Mouse (Mus musculus) heart, embryonic 11.5 days (tissue): ENCODE results near the gene Pycr1. TPM values are rescaled to one million over a fixed set of nuclear protein-coding genes. Genes with fewer than 3 reads are reported as not detected.

ENCODE experiments used
- ATAC-seq: fragments of 200-750 bp; cut with Nextera tagmentation; replicated peaks from 2 replicates; pipeline ENCODE4 v1.8.0; 2017; ENCODE audit warnings: moderate library complexity; ENCODE audit not compliant: insufficient number of reproducible peaks, low FRiP score, low TSS enrichment
- H3K27ac ChIP-seq: fragments of 300-500 bp; sonication (generic); 2 replicates; pipeline ENCODE4 v1.5.1; 2014; ENCODE audit warnings: mild to moderate bottlenecking, low read depth, low read length
- H3K27me3 ChIP-seq: fragments of 300-500 bp; sonication (generic); 2 replicates; pipeline ENCODE4 v1.6.1; 2014; ENCODE audit warnings: mild to moderate bottlenecking, low read length, mixed read lengths; ENCODE audit not compliant: control insufficient read depth, insufficient read depth
- H3K36me3 ChIP-seq: fragments of 300-500 bp; sonication (generic); 2 replicates; pipeline ENCODE4 v1.6.1; 2014; ENCODE audit warnings: mild to moderate bottlenecking, low read length, moderate library complexity, mixed read lengths; ENCODE audit not compliant: control insufficient read depth, insufficient read depth
- H3K4me1 ChIP-seq: fragments of 300-500 bp; sonication (generic); 2 replicates; pipeline ENCODE4 v1.6.1; 2014; ENCODE audit warnings: low read length; ENCODE audit not compliant: control insufficient read depth, insufficient read depth
- H3K4me2 ChIP-seq: fragments of 300-500 bp; sonication (generic); 2 replicates; pipeline ENCODE4 v1.6.1; 2014; ENCODE audit warnings: mild to moderate bottlenecking, moderate library complexity
- H3K4me3 ChIP-seq: fragments of 300-500 bp; sonication (generic); 2 replicates; pipeline ENCODE4 v1.5.1; 2014; ENCODE audit warnings: low read depth, low read length
- H3K9ac ChIP-seq: fragments of 300-500 bp; sonication (generic); 2 replicates; pipeline ENCODE4 v1.6.1; 2014; ENCODE audit warnings: mild to moderate bottlenecking, low read depth, low read length, moderate library complexity
- H3K9me3 ChIP-seq: fragments of 300-500 bp; sonication (generic); replicated peaks from 2 replicates; pipeline ENCODE4 v1.6.1; 2016; ENCODE audit warnings: low read length; ENCODE audit not compliant: control insufficient read depth
- WGBS: fragments of 180-500 bp; shearing (Covaris S2); extraction: QIAGEN DNeasy Blood & Tissue Kit; methylation state at CpG from one replicate; pipeline ENCODE4 v1.1.7; 2014; ENCODE audit not compliant: insufficient replicate concordance; 5-methylcytosine and 5-hydroxymethylcytosine counted together
- polyA plus RNA-seq: library from polyadenylated mRNA; unstranded; fragments of >200 nt; fragmentation: Nextera tagmentation; extraction: Ambion mirVana; gene quantifications from 2 replicates; pipeline ENCODE4 v1.2.1, GENCODE M21; 2014

Pycr1 gene
- polyA plus RNA-seq, 1 experiment from 2014 or later, result 24.9 TPM

GRCm38 (mm10) chr11:120627468-120628300 is 15.9 kb downstream of the Pycr1 start:
- H3K4me3 ChIP-seq, result no peak overlapping the region
- no peak overlapping the region for H3K27ac ChIP-seq
- H3K27me3 ChIP-seq, result no peaks in the 10 kb centered on the region
- ATAC-seq, result no peak
- H3K36me3 ChIP-seq, result peaks cover 9% of the 10 kb centered on the region; the same call in 1 of the 2 replicates
- no peaks in the 10 kb centered on the region for H3K9me3 ChIP-seq
- H3K9ac ChIP-seq, result no peak overlapping the region
- peaks cover 50% of the 10 kb centered on the region for H3K4me1 ChIP-seq
- H3K4me2 ChIP-seq, result 0 out of 2 replicates have a peak overlapping the region, but pooled peaks have one; percentile 6
- 80% methylated on average over 22 of the region's 22 CpGs for WGBS

- ATAC-seq, result no peak
- Histone ChIP-seq H3K4me1 (peaks cover 45% of the 10 kb centered on the region), H3K9ac (no peak overlapping the region), H3K4me2 (0 out of 2 replicates have a peak overlapping the region, but pooled peaks have one; percentile 6), H3K9me3 (no peaks in the 10 kb centered on the region), H3K27ac (no peak overlapping the region), H3K4me3 (no peak overlapping the region), H3K36me3 (peaks cover 11% of the 10 kb centered on the region; the same call in 1 of the 2 replicates), H3K27me3 (no peaks in the 10 kb centered on the region)
- 92% methylated on average over 11 of the region's 11 CpGs for WGBS
These were observed 16.6 kb downstream of the Pycr1 start for GRCm38 (mm10) chr11:120626785-120627467.

- Histone ChIP-seq H3K4me3 (peak within 1 kb of the TSS; percentile 99), H3K36me3 (peaks cover 15% of the 10 kb centered on the region; the same call in 1 of the 2 replicates), H3K27ac (peak within 1 kb of the TSS; percentile 84), H3K9ac (peak within 1 kb of the TSS; percentile 86), H3K9me3 (no peaks in the 10 kb centered on the region), H3K27me3 (no peaks in the 10 kb centered on the region), H3K4me1 (peaks cover 29% of the 10 kb centered on the region), H3K4me2 (peak within 1 kb of the TSS; percentile 94)
- peak; percentile 7; the same call in 1 of the 2 replicates for ATAC-seq
- 24% methylated on average over 5 of the region's 5 CpGs for WGBS
These were observed 18.3 kb downstream of the Pycr1 start, which contains the start of gene Sirt7 for GRCm38 (mm10) chr11:120625152-120625775. Sirt7 (minus strand) TSS chr11:120625240.

GRCm38 (mm10) chr11:120624680-120625111 is 18.9 kb downstream of the Pycr1 start:
- H3K9ac ChIP-seq, result peak overlapping the region; percentile 86
- H3K4me2 ChIP-seq, result peak overlapping the region; percentile 94
- H3K9me3 ChIP-seq, result no peaks in the 10 kb centered on the region
- H3K4me3 ChIP-seq, result peak overlapping the region; percentile 99
- peak; percentile 58 for ATAC-seq
- H3K27me3 ChIP-seq, result no peaks in the 10 kb centered on the region
- H3K36me3 ChIP-seq, result peaks cover 21% of the 10 kb centered on the region; the same call in 1 of the 2 replicates
- WGBS, result under 1% methylated on average over 53 of the region's 53 CpGs
- peak overlapping the region; percentile 84 for H3K27ac ChIP-seq
- H3K4me1 ChIP-seq, result peaks cover 23% of the 10 kb centered on the region

- Histone ChIP-seq H3K9ac (peak overlapping the region; percentile 86), H3K4me3 (peak overlapping the region; percentile 99), H3K9me3 (no peaks in the 10 kb centered on the region), H3K36me3 (peaks cover 19% of the 10 kb centered on the region; the same call in 1 of the 2 replicates), H3K4me2 (peak overlapping the region; percentile 94), H3K27ac (peak overlapping the region; percentile 84), H3K27me3 (no peaks in the 10 kb centered on the region), H3K4me1 (peaks cover 17% of the 10 kb centered on the region)
- ATAC-seq, result peak; percentile 76
- 12% methylated on average over 30 of the region's 30 CpGs for WGBS
These were observed 19.4 kb downstream of the Pycr1 start for GRCm38 (mm10) chr11:120623961-120624679.

- no peak overlapping the region for H3K9ac ChIP-seq
- no peak overlapping the region for H3K27ac ChIP-seq
- peaks cover 19% of the 10 kb centered on the region for H3K4me1 ChIP-seq
- H3K9me3 ChIP-seq, result no peaks in the 10 kb centered on the region
- WGBS, result 88% methylated on average over 6 of the region's 6 CpGs
- no peaks in the 10 kb centered on the region for H3K27me3 ChIP-seq
- no peak for ATAC-seq
- no peak overlapping the region for H3K4me3 ChIP-seq
- no peak overlapping the region for H3K4me2 ChIP-seq
- H3K36me3 ChIP-seq, result peaks cover 16% of the 10 kb centered on the region; the same call in 1 of the 2 replicates
These were observed 20.8 kb downstream of the Pycr1 start for GRCm38 (mm10) chr11:120622805-120623204.

GRCm38 (mm10) chr11:120620195-120620594 is 23.4 kb downstream of the Pycr1 start:
- Histone ChIP-seq H3K27me3 (no peaks in the 10 kb centered on the region), H3K9me3 (no peaks in the 10 kb centered on the region), H3K27ac (no peak overlapping the region), H3K9ac (no peak overlapping the region), H3K36me3 (peaks cover 16% of the 10 kb centered on the region; the same call in 1 of the 2 replicates), H3K4me2 (no peak overlapping the region), H3K4me1 (peaks cover 21% of the 10 kb centered on the region), H3K4me3 (no peak overlapping the region)
- no peak for ATAC-seq
- WGBS, result 93% methylated on average over 14 of the region's 14 CpGs
